Mouse (Mus musculus): Measurements from ENCODE around the gene Ackr3. TPM values are rescaled to one million over a fixed set of nuclear protein-coding genes. Genes with fewer than 3 reads are reported as not detected.

Gene Ackr3
- polyA plus RNA-seq, 1 experiment from 2014 or later: 16.7 TPM

DNA sequence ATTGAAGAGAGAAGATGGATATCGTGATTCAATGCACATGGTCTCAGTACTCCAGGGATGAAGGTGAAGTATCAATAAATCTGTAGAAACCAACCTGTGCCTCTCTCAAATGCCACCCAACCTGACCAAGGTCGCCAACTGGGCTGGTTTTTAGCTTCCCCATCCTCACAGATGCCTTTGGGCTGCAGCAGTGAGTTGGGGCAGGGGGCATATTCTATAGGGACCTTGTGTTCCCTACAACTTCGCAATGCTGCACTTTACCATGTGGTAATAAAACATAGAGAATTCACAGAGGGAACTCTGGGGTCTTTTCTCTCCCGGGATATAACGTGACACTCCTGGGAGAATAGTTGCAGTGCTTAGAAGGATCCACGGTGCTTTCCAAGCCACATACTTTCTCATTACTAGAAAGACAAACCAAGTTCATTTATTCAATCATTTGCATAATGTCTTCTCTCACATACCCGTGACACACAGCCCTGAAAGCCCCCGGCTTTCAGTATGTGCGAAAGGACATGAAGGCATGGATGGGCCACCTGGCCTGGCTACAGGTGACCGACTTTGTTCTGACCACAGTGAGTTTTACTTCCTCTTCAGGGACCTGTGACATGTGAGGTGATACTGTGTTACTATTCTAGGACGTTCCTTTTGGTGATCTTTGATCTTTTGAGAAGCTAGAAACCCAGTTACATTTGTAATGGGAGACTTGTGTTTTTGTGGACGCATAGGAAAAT lies 22.6 kb upstream of the Ackr3 start:
- Histone ChIP-seq H3K36me3 (no peaks in the 10 kb centered on the region), H3K4me3 (no peak overlapping the region), H3K4me1 (replicated peaks) (peaks cover 6% of the 10 kb centered on the region), H3K9ac (no peak overlapping the region), H3K4me2 (no peak overlapping the region), H3K27ac (replicated peaks) (no peak overlapping the region), H3K27me3 (no peaks in the 10 kb centered on the region), H3K9me3 (no peaks in the 10 kb centered on the region)
- no peak for ATAC-seq (ENCODE audit: low read depth)
- 82% methylated on average over 12 of the region's 12 CpGs for WGBS

DNA sequence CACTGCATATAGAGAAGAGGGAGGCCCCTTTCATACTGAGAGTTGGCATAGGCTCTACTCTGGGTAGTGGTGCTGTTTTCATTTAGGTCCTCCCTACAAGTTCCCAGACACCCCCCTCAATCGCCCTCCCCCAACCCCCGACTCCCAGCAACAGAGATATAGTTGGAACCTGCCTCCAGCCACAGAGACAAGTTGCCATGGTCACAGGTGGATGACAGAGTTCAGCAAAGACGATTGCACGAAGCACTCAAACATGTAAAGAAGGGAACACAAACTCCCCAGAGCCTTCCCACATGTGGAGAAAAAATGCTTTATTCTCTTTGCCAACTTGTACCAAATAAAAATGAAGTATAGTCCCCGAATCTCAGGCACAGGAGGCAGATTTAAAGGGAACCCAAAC lies 21.3 kb upstream of the Ackr3 start:
- Histone ChIP-seq H3K4me1 (replicated peaks) (0 out of 2 replicates have a peak, but pooled peaks cover 3% of the 10 kb centered on the region), H3K4me3 (no peak overlapping the region), H3K27ac (replicated peaks) (no peak overlapping the region), H3K27me3 (no peaks in the 10 kb centered on the region), H3K36me3 (no peaks in the 10 kb centered on the region), H3K9ac (no peak overlapping the region), H3K9me3 (no peaks in the 10 kb centered on the region), H3K4me2 (no peak overlapping the region)
- WGBS: 73% methylated on average over 5 of the region's 5 CpGs
- ATAC-seq (ENCODE audit: low read depth): no peak

DNA sequence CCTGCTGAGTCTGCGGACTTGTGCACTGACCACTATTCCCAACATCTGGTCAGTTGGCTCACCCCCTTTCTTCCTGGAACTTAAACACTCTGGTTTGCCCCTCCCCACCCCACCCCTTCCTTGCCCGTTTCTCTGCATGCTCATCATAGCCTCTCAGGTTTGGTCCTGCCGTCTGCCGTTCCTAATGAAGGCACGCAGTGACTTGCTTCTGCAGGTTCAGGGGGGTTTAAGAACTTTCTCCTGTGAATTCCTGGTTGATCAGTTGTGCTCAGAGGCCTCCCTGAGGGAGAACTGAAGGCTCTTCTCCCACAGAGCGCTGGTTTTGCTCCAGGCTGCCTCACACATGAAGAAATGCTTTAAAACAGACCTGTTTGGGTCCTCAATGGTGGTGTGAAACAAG lies 20.2 kb upstream of the Ackr3 start:
- Histone ChIP-seq H3K4me3 (no peak overlapping the region), H3K4me2 (no peak overlapping the region), H3K27me3 (no peaks in the 10 kb centered on the region), H3K4me1 (replicated peaks) (0 out of 2 replicates have a peak, but pooled peaks cover 3% of the 10 kb centered on the region), H3K9me3 (no peaks in the 10 kb centered on the region), H3K9ac (no peak overlapping the region), H3K27ac (replicated peaks) (no peak overlapping the region), H3K36me3 (no peaks in the 10 kb centered on the region)
- WGBS: 62% methylated on average over 6 of the region's 6 CpGs
- ATAC-seq (ENCODE audit: low read depth): no peak

GRCm38 (mm10) chr1:90186173-90186572 lies 17.6 kb upstream of the Ackr3 start:
- no peaks in the 10 kb centered on the region for H3K27me3 ChIP-seq
- no peaks in the 10 kb centered on the region for H3K9me3 ChIP-seq
- H3K36me3 ChIP-seq: no peaks in the 10 kb centered on the region
- H3K4me3 ChIP-seq: no peak overlapping the region
- no peak for ATAC-seq (ENCODE audit: low read depth)
- no peak overlapping the region for H3K27ac ChIP-seq (replicated peaks)
- H3K4me2 ChIP-seq: no peak overlapping the region
- H3K4me1 ChIP-seq (replicated peaks): peaks cover 22% of the 10 kb centered on the region
- 87% methylated on average over 4 of the region's 4 CpGs for WGBS
- no peak overlapping the region for H3K9ac ChIP-seq

DNA sequence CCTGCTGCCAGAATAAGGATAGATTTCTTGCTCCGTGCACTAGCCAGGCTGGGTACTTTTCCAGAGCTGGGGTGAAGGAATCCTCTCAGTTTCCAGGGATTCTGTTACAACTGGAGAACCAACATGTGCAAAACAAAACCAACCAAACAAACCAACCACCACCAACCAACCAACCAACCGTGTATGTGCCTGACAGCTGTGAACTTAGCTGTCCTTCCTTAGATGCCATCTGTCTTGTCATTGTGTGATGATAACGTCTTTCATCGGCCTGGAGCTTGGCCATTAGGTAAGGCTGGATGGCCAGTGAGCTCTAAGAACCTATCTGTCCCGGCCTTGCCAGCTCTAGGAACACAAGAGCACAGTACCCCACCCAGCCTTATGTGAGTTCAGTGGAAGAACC lies 16.9 kb upstream of the Ackr3 start:
- H3K4me2 ChIP-seq: no peak overlapping the region
- 90% methylated on average over 5 of the region's 5 CpGs for WGBS
- H3K4me3 ChIP-seq: no peak overlapping the region
- no peaks in the 10 kb centered on the region for H3K36me3 ChIP-seq
- H3K4me1 ChIP-seq (replicated peaks): peaks cover 22% of the 10 kb centered on the region
- no peaks in the 10 kb centered on the region for H3K9me3 ChIP-seq
- ATAC-seq (ENCODE audit: low read depth): no peak
- no peak overlapping the region for H3K27ac ChIP-seq (replicated peaks)
- no peak overlapping the region for H3K9ac ChIP-seq
- no peaks in the 10 kb centered on the region for H3K27me3 ChIP-seq

GRCm38 (mm10) chr1:90189046-90189445 lies 14.7 kb upstream of the Ackr3 start:
- Histone ChIP-seq H3K4me2 (no peak overlapping the region), H3K9ac (no peak overlapping the region), H3K36me3 (no peaks in the 10 kb centered on the region), H3K9me3 (no peaks in the 10 kb centered on the region), H3K4me3 (no peak overlapping the region), H3K4me1 (replicated peaks) (peaks cover 22% of the 10 kb centered on the region), H3K27me3 (no peaks in the 10 kb centered on the region), H3K27ac (replicated peaks) (no peak overlapping the region)
- WGBS: 48% methylated on average over 6 of the region's 6 CpGs
- no peak for ATAC-seq (ENCODE audit: low read depth)

DNA sequence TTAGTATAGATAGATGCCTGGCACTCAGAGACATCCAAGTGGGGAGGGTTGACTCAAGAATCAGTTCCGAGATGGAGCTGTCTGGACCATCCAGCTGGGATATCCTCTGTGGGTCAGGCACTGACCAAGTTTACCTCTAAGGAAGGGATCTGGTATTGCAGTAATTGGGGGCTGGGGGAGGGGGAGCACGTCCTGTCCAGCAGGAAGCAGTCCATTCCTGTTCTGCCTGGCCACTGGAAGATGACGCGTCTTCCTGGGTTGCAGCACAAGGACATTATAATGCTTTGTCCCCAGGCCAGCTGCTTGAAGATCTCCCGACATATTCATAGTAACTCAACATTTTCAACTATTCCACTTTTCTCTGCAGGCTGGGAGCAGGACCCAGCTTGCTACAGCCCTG lies 2.5 kb upstream of the Ackr3 start:
- ATAC-seq (ENCODE audit: low read depth): no peak
- no peak overlapping the region for H3K4me2 ChIP-seq
- 89% methylated on average over 5 of the region's 5 CpGs for WGBS
- no peak overlapping the region for H3K9ac ChIP-seq
- H3K9me3 ChIP-seq: no peaks in the 10 kb centered on the region
- no peak overlapping the region for H3K27ac ChIP-seq (replicated peaks)
- H3K4me3 ChIP-seq: no peak overlapping the region
- H3K27me3 ChIP-seq: peaks cover 16% of the 10 kb centered on the region
- H3K4me1 ChIP-seq (replicated peaks): peaks cover 48% of the 10 kb centered on the region
- no peaks in the 10 kb centered on the region for H3K36me3 ChIP-seq

GRCm38 (mm10) chr1:90201655-90202054 lies 2.1 kb upstream of the Ackr3 start:
- WGBS: 66% methylated on average over 2 of the region's 2 CpGs
- no peak overlapping the region for H3K4me3 ChIP-seq
- no peak overlapping the region for H3K27ac ChIP-seq (replicated peaks)
- H3K27me3 ChIP-seq: peaks cover 16% of the 10 kb centered on the region
- ATAC-seq (ENCODE audit: low read depth): no peak
- peaks cover 52% of the 10 kb centered on the region for H3K4me1 ChIP-seq (replicated peaks)
- H3K36me3 ChIP-seq: no peaks in the 10 kb centered on the region
- no peak overlapping the region for H3K4me2 ChIP-seq
- no peak overlapping the region for H3K9ac ChIP-seq
- H3K9me3 ChIP-seq: no peaks in the 10 kb centered on the region

DNA sequence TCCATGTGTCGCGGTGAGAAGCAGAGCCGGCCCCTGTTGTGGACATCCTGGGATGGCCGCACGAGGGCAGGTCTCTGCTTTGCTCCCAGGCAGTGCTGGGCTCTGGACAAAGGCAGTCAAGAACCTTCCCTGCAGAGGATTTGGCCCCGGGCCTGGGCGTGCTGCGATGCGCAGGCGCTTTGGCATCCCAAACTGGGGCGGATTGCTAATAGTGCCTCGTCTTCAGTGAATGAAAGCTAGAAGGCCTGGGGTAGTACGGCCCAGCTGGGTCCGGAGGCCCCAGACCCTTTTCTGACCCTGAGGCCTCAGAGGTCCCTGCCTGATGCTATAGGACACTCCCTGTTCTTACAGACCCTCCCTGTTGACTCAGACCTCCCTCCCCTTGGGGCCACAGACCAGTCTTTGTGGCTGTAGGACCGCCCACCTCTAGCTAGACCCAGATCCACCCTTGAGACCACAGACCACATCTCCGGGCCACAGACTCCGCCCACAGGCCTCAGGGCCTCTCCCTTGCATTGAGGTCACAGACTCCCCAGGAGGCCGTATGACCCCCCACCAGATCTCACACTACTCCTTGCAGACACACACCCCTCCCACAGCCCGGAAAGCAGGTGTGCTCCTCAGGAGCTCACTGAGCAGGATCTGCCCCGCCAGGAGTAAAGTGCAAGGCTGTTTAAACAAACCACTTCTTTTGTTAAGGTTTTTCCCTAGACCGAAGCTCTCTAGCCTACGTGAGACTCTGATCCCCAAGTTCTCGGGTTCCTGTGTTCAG lies 1.4 kb upstream of the Ackr3 start:
- Histone ChIP-seq H3K36me3 (no peaks in the 10 kb centered on the region), H3K4me3 (peak overlapping the region; percentile 5; the same call in 1 of the 2 replicates), H3K4me2 (peak overlapping the region; percentile 65), H3K27ac (replicated peaks) (0 out of 2 replicates have a peak overlapping the region, but pooled peaks have one; percentile 23), H3K27me3 (peaks cover 16% of the 10 kb centered on the region), H3K9me3 (no peaks in the 10 kb centered on the region), H3K9ac (peak overlapping the region; percentile 50; the same call in 1 of the 2 replicates), H3K4me1 (replicated peaks) (peaks cover 59% of the 10 kb centered on the region)
- peak; percentile 40; the same call in 1 of the 2 replicates for ATAC-seq (ENCODE audit: low read depth)
- WGBS: 4% methylated on average over 23 of the region's 23 CpGs

- peak overlapping the region; percentile 58 for H3K4me3 ChIP-seq
- WGBS: 5% methylated on average over 11 of the region's 11 CpGs
- no peak overlapping the region for H3K27ac ChIP-seq (replicated peaks)
- H3K4me2 ChIP-seq: peak overlapping the region; percentile 65
- peaks cover 69% of the 10 kb centered on the region for H3K4me1 ChIP-seq (replicated peaks)
- no peak for ATAC-seq (ENCODE audit: low read depth)
- H3K36me3 ChIP-seq: no peaks in the 10 kb centered on the region
- H3K9me3 ChIP-seq: no peaks in the 10 kb centered on the region
- peak overlapping the region; percentile 81; the same call in 1 of the 2 replicates for H3K9ac ChIP-seq
- peaks cover 16% of the 10 kb centered on the region for H3K27me3 ChIP-seq
Observed at GRCm38 (mm10) chr1:90203341-90203740, 439 bp upstream of the Ackr3 start.

DNA sequence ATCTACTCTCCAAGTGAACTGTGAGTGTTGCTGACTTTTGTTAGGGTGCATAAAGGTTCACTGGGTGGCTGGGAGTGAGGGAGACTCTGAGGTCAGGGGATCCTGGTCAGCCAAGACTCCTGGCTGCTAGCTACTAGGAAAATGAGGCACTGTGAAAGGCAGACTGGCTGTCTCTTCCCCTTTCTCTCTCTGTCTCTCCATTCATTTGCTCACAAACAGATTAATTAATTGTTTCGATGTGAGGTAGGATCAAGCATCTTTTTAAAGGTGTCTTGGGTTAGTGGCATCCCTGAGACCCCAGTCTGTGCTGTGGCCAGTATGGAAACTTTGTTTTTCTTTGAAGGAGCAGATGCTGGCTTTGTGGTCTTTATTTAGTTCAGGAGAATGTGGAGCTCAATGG lies 1.0 kb downstream of the Ackr3 start:
- Histone ChIP-seq H3K27me3 (peaks cover 16% of the 10 kb centered on the region), H3K4me1 (replicated peaks) (peaks cover 84% of the 10 kb centered on the region), H3K36me3 (no peaks in the 10 kb centered on the region), H3K9me3 (no peaks in the 10 kb centered on the region), H3K4me3 (peak overlapping the region; percentile 58), H3K9ac (peak overlapping the region; percentile 81), H3K27ac (replicated peaks) (peak overlapping the region; percentile 85), H3K4me2 (peak overlapping the region; percentile 65)
- 15% methylated on average over 1 of the region's 1 CpGs for WGBS
- no peak for ATAC-seq (ENCODE audit: low read depth)

DNA sequence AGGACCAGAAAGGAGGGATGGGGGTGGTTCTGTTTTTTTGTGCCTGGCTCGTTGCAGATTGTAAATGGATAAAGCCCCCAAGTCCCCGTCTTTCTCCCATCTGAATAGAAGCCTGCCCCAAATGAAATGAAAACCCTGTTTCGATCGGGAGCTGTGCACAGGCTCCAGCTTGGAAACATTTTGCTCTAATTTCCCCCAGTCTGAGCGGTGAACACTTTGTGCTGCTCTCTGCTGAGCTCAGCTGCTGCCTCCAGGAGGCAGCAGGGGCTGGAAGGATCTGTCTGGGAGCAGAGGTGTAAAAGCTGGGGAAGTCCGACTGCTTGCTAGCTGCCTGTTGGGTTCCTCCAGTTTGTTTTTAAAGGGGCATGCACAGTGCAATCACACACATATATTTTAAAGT lies 1.4 kb downstream of the Ackr3 start:
- Histone ChIP-seq H3K4me3 (peak overlapping the region; percentile 58), H3K9ac (peak overlapping the region; percentile 81), H3K4me1 (replicated peaks) (peaks cover 88% of the 10 kb centered on the region), H3K27me3 (peaks cover 16% of the 10 kb centered on the region), H3K27ac (replicated peaks) (peak overlapping the region; percentile 85), H3K4me2 (peak overlapping the region; percentile 65), H3K36me3 (no peaks in the 10 kb centered on the region), H3K9me3 (no peaks in the 10 kb centered on the region)
- peak; percentile 62; the same call in 1 of the 2 replicates for ATAC-seq (ENCODE audit: low read depth)
- WGBS: 1% methylated on average over 6 of the region's 6 CpGs

Data from neural tube, embryonic 13.5 days (tissue).